Mouse (Mus musculus) hindbrain, embryonic 11.5 days (tissue): ENCODE measurements at regions not wholly inside any gene's neighbourhood (a gene's known extent, or its start where the extent isn't known, plus 50 kb on each side); places are given as distances from the start of the nearest gene placed in this dataset.
"Not testable (repeated sequence)": the region's sequence is repeated elsewhere in the genome, so short reads cannot be mapped to it uniquely, and the experiment has no call there.

Source experiments
- ATAC-seq: fragments of 200-750 bp; cut with Nextera tagmentation; 2 replicates; pipeline ENCODE4 v1.8.0; 2017; ENCODE audit warnings: mild to moderate bottlenecking, moderate TSS enrichment, moderate library complexity; ENCODE audit not compliant: low FRiP score
- DNase-seq: peaks from one replicate; pipeline ENCODE4 v3.0.0-alpha.2; 2015; ENCODE audit warnings: low spot score
- H3K27ac ChIP-seq: fragments of 300-500 bp; sonication (generic); 2 replicates; pipeline ENCODE4 v1.5.1; 2014; ENCODE audit warnings: mild to moderate bottlenecking, low read depth, low read length
- H3K27me3 ChIP-seq: fragments of 300-500 bp; sonication (generic); 2 replicates; pipeline ENCODE4 v1.6.1; 2014; ENCODE audit warnings: mild to moderate bottlenecking, low read length, moderate library complexity, mixed read lengths; ENCODE audit not compliant: control insufficient read depth, insufficient read depth
- H3K36me3 ChIP-seq: fragments of 300-500 bp; sonication (generic); 2 replicates; pipeline ENCODE4 v1.6.1; 2014; ENCODE audit warnings: mild to moderate bottlenecking, low read length, moderate library complexity, mixed read lengths; ENCODE audit not compliant: control insufficient read depth, insufficient read depth
- H3K4me1 ChIP-seq: fragments of 300-500 bp; sonication (generic); replicated peaks from 2 replicates; pipeline ENCODE4 v1.6.1; 2014; ENCODE audit warnings: low read length, mixed read lengths; ENCODE audit not compliant: control insufficient read depth, insufficient read depth
- H3K4me2 ChIP-seq: fragments of 300-500 bp; sonication (generic); replicated peaks from 2 replicates; pipeline ENCODE4 v1.6.1; 2014; ENCODE audit warnings: mild to moderate bottlenecking, low read depth, low read length
- H3K4me3 ChIP-seq: fragments of 300-500 bp; sonication (generic); 2 replicates; pipeline ENCODE4 v1.5.1; 2014; ENCODE audit warnings: low read depth, low read length
- H3K9ac ChIP-seq: fragments of 300-500 bp; sonication (generic); 2 replicates; pipeline ENCODE4 v1.6.1; 2014; ENCODE audit warnings: low read depth, low read length
- H3K9me3 ChIP-seq: fragments of 300-500 bp; sonication (generic); 2 replicates; pipeline ENCODE4 v1.6.1; 2016; ENCODE audit warnings: low read length; ENCODE audit not compliant: control insufficient read depth
- WGBS: fragments of 180-500 bp; shearing (Covaris S2); extraction: QIAGEN DNeasy Blood & Tissue Kit; methylation state at CpG from one replicate; pipeline ENCODE4 v1.1.7; 2014; 5-methylcytosine and 5-hydroxymethylcytosine counted together

- Histone ChIP-seq H3K4me2 (no peak overlapping the region), H3K27ac (no peak overlapping the region), H3K36me3 (no peaks in the 10 kb centered on the region), H3K27me3 (no peaks in the 10 kb centered on the region), H3K4me1 (no peaks in the 10 kb centered on the region), H3K9ac (no peak overlapping the region), H3K9me3 (no peaks in the 10 kb centered on the region), H3K4me3 (no peak overlapping the region)
- ATAC-seq (no peak), DNase-seq (no peak)
- WGBS = 83% methylated on average over 1 of the region's 1 CpGs
Observed at GRCm38 (mm10) chr13:74969244-74969643, 120.4 kb upstream of the Pcsk1 start.

GRCm38 (mm10) chr13:74955876-74956275 is 133.8 kb upstream of the Pcsk1 start:
- ATAC-seq = no peak
- Histone ChIP-seq H3K27me3 (no peaks in the 10 kb centered on the region), H3K9ac (no peak overlapping the region), H3K36me3 (no peaks in the 10 kb centered on the region), H3K4me1 (no peaks in the 10 kb centered on the region), H3K9me3 (no peaks in the 10 kb centered on the region), H3K27ac (no peak overlapping the region), H3K4me2 (no peak overlapping the region), H3K4me3 (no peak overlapping the region)
- 81% methylated on average over 1 of the region's 1 CpGs for WGBS
- no peak for DNase-seq

DNA sequence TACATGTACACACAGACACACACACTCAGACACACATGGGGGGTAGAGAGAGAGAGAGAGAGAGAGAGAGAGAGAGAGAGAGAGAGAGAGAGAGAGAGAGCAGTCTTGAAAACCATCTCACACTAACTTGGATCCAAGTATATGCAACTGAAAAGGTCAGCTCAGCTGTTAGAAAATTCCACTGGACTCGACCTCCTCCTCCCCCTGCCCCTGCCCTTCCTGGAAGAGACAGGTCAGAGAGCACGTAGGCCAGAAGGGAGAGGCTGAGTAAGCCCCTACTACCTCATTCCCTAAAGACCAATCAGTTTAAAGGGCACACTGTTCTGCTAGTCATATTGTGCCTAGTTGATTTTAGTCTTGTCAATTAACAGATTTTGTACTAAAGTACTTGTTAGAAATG is 105.0 kb upstream of the Cast start:
- not testable (repeated sequence) for H3K27ac ChIP-seq, H3K4me3 ChIP-seq, ATAC-seq, H3K4me2 ChIP-seq, H3K36me3 ChIP-seq, DNase-seq, H3K9ac ChIP-seq, H3K9me3 ChIP-seq, H3K4me1 ChIP-seq, H3K27me3 ChIP-seq
- WGBS = 33% methylated on average over 1 of the region's 2 CpGs

DNA sequence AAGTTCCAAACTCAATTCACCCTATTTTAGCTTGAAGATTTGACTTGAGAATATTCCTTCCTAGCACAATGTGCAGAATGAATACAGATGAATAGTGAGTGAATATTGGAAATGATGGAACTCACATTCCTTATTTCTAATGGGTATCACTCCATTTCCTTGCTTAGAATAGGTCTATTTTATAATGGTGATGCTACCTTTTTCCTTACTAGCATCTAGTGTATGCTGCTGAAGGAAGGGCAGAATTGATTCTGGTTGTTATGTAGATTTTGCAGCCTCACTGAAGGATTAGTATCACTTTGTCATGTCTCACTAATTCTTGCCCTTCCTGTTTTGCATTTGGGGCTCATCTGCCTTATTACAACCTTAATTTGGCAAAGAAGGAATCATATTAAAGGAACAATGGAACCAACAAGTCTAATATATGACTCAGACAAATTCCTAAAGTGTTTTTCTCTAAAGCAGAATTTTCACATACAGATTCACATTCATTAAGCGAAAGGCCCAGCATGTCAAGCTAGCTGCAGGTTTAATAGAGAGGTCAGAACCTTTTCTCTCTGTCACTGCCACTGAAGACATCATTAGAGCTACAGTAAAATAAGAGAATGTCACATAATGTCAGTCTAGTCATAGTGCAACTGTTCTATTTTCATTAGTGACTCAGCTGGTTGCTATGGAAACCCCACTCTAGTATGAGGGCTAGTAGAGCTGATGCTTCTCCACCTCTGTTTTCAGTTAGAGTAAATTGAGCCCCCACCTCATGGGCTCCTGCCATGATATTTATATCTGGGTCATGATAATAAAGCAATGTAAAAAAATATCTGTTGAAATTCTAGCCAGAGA is 94.8 kb upstream of the Cast start:
- no peak overlapping the region for H3K4me3 ChIP-seq
- H3K4me1 ChIP-seq = no peaks in the 10 kb centered on the region
- no peaks in the 10 kb centered on the region for H3K27me3 ChIP-seq
- H3K9me3 ChIP-seq = no peaks in the 10 kb centered on the region
- 83% methylated on average over 1 of the region's 1 CpGs for WGBS
- no peak overlapping the region for H3K27ac ChIP-seq
- ATAC-seq (peak; percentile 71), DNase-seq (no peak)
- no peak overlapping the region for H3K4me2 ChIP-seq
- H3K36me3 ChIP-seq = no peaks in the 10 kb centered on the region
- no peak overlapping the region for H3K9ac ChIP-seq

DNA sequence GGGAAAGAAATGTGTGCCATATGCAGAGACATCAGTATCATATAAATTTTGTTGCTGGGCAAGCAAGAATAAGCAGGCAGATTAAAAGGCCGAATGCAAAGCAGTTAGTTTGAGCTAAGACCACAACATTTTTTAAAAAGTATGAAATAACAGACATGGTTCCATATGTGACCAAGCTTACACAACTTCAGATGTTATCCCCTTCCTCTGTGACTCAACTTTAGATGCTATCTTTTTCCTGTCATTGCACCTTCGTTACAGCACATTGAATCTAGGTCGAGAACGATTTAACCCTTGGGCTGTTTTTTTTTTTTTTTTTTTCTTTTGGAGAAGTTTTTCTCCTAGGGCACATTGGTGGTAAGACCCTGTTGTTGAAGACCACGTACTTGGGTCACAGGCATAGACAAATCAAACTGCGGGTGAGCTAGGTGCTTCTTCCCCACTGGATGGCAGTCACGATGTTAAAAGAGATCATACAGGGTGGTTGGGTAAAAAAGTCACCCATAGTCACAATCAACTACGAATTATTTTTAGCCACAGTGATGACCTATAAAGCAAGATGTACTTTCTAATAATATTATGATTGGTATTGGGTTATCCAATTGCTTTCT is 81.4 kb upstream of the Cast start:
- Histone ChIP-seq H3K9ac (no peak overlapping the region), H3K4me1 (no peaks in the 10 kb centered on the region), H3K36me3 (no peaks in the 10 kb centered on the region), H3K27me3 (no peaks in the 10 kb centered on the region), H3K9me3 (no peaks in the 10 kb centered on the region), H3K27ac (no peak overlapping the region), H3K4me2 (no peak overlapping the region), H3K4me3 (no peak overlapping the region)
- 86% methylated on average over 8 of the region's 8 CpGs for WGBS
- DNase-seq (no peak), ATAC-seq (no peak)

- H3K4me3 ChIP-seq = no peak overlapping the region
- no peaks in the 10 kb centered on the region for H3K4me1 ChIP-seq
- 80% methylated on average over 1 of the region's 1 CpGs for WGBS
- no peak overlapping the region for H3K9ac ChIP-seq
- no peak overlapping the region for H3K4me2 ChIP-seq
- H3K36me3 ChIP-seq = no peaks in the 10 kb centered on the region
- H3K9me3 ChIP-seq = no peaks in the 10 kb centered on the region
- ATAC-seq (no peak), DNase-seq (no peak)
- no peaks in the 10 kb centered on the region for H3K27me3 ChIP-seq
- H3K27ac ChIP-seq = no peak overlapping the region
Observed at GRCm38 (mm10) chr13:74867720-74868119, 59.1 kb upstream of the Cast start.

- Histone ChIP-seq H3K9me3 (no peaks in the 10 kb centered on the region), H3K27me3 (no peaks in the 10 kb centered on the region), H3K4me3 (no peak overlapping the region), H3K4me2 (no peak overlapping the region), H3K36me3 (no peaks in the 10 kb centered on the region), H3K27ac (no peak overlapping the region), H3K4me1 (no peaks in the 10 kb centered on the region), H3K9ac (no peak overlapping the region)
- DNase-seq (no peak), ATAC-seq (no peak)
- WGBS = 85% methylated on average over 9 of the region's 9 CpGs
Observed at GRCm38 (mm10) chr13:74864000-74864399, 55.4 kb upstream of the Cast start.

- H3K9ac ChIP-seq = no peak overlapping the region
- no peak overlapping the region for H3K4me3 ChIP-seq
- no peak overlapping the region for H3K4me2 ChIP-seq
- H3K4me1 ChIP-seq = no peaks in the 10 kb centered on the region
- peak; percentile 12 for DNase-seq
- no peaks in the 10 kb centered on the region for H3K27me3 ChIP-seq
- WGBS = 7% methylated on average over 1 of the region's 1 CpGs
- no peaks in the 10 kb centered on the region for H3K9me3 ChIP-seq
- no peaks in the 10 kb centered on the region for H3K36me3 ChIP-seq
- no peak overlapping the region for H3K27ac ChIP-seq
- 0 out of 2 replicates have a peak, but pooled peaks have one; percentile 40 for ATAC-seq
Observed at GRCm38 (mm10) chr13:74861373-74861970, 52.9 kb upstream of the Cast start.
